In genomic region chr6:18848051-18848701, GRCm38 (mm10) we compare ENCODE assay signal across 8 mouse cellular contexts. TPM values are rescaled to one million over a fixed set of nuclear protein-coding genes. Genes with fewer than 3 reads are reported as not detected.
DNase-seq lines count a peak whose midpoint lies in the region; ATAC-seq and TF ChIP-seq lines count a peak whose summit lies in the region.

Gene Lsm8 (plus strand): TSS chr6:18848579.

- H3K27ac ChIP-seq in forebrain, embryonic 16.5 days (ENCODE audit: low read length) = peak within 1 kb of the TSS; percentile 94
- peak within 1 kb of the TSS; percentile 95 for H3K27ac ChIP-seq in layer of hippocampus, adult 2 months
- peak within 1 kb of the TSS; percentile 97 for H3K27ac ChIP-seq in lung, embryonic 14.5 days (ENCODE audit: low read depth)
- peak within 1 kb of the TSS; percentile 89 for H3K27ac ChIP-seq in olfactory bulb, adult 2 months (ENCODE audit: insufficient read depth, low read depth, low read length)
- H3K27ac ChIP-seq in thymus, adult 2 months (ENCODE audit: control insufficient read depth, insufficient read depth, low read length) = peak within 1 kb of the TSS; percentile 78

- no peaks in the 10 kb centered on the region for H3K9me3 ChIP-seq in G1E (replicated peaks)
- H3K9me3 ChIP-seq in forebrain, embryonic 16.5 days (ENCODE audit: control insufficient read depth, low read length) = no peaks in the 10 kb centered on the region
- no peaks in the 10 kb centered on the region for H3K9me3 ChIP-seq in lung, embryonic 14.5 days (ENCODE audit: low read depth, low read length)

- peak within 1 kb of the TSS; percentile 73 for H3K4me2 ChIP-seq in forebrain, embryonic 16.5 days (ENCODE audit: low read length)
- H3K4me2 ChIP-seq in lung, embryonic 14.5 days = peak within 1 kb of the TSS; percentile 83

- H3K4me3 ChIP-seq in G1E (ENCODE audit: low read depth, low read length) = peak within 1 kb of the TSS; percentile 76
- H3K4me3 ChIP-seq in forebrain, embryonic 16.5 days (replicated peaks; ENCODE audit: low read length) = peak within 1 kb of the TSS; percentile 79
- peak within 1 kb of the TSS; percentile 86 for H3K4me3 ChIP-seq in layer of hippocampus, adult 2 months
- H3K4me3 ChIP-seq in lung, embryonic 14.5 days (ENCODE audit: low read depth, low read length) = peak within 1 kb of the TSS; percentile 83
- peak within 1 kb of the TSS; percentile 65 for H3K4me3 ChIP-seq in olfactory bulb, adult 2 months (ENCODE audit: insufficient read depth, low read depth, low read length)
- peak within 1 kb of the TSS; percentile 54 for H3K4me3 ChIP-seq in thymus, adult 2 months (ENCODE audit: control insufficient read depth, insufficient read depth, low read length)

- H3K36me3 ChIP-seq in G1E (replicated peaks) = peaks cover 22% of the 10 kb centered on the region
- peaks cover 4% of the 10 kb centered on the region; the same call in 1 of the 2 replicates for H3K36me3 ChIP-seq in forebrain, embryonic 16.5 days (ENCODE audit: control insufficient read depth, insufficient read depth)
- H3K36me3 ChIP-seq in lung, embryonic 14.5 days (ENCODE audit: insufficient read depth) = peaks cover 23% of the 10 kb centered on the region
- H3K36me3 ChIP-seq in thymus, adult 2 months (ENCODE audit: control insufficient read depth, insufficient read depth, low read length) = peaks cover 23% of the 10 kb centered on the region

- peak; percentile 90 for DNase-seq in G1E (ENCODE audit: low spot score)
- DNase-seq in cerebellum, adult 18-20 months = peak; percentile 95 to 96
- peak; percentile 95 to 97 for DNase-seq in heart, postnatal 36 days
- peak; percentile 96 to 97 for DNase-seq in layer of hippocampus, adult 2 months (ENCODE audit: low spot score in 2 of 2)
- DNase-seq in lung, embryonic 14.5 days = peak; percentile 99
- DNase-seq in thymus, adult 2 months = peak; percentile 96

- H3K9ac ChIP-seq in forebrain, embryonic 16.5 days (replicated peaks; ENCODE audit: low read depth, low read length) = peak within 1 kb of the TSS; percentile 99
- H3K9ac ChIP-seq in lung, embryonic 14.5 days = peak within 1 kb of the TSS; percentile 98

- no peaks in the 10 kb centered on the region for H3K27me3 ChIP-seq in G1E (ENCODE audit: insufficient read depth, low read length)
- H3K27me3 ChIP-seq in forebrain, embryonic 16.5 days (replicated peaks; ENCODE audit: control insufficient read depth, insufficient read depth, low read length) = no peaks in the 10 kb centered on the region
- no peaks in the 10 kb centered on the region for H3K27me3 ChIP-seq in lung, embryonic 14.5 days (ENCODE audit: insufficient read depth, low read length)
- no peaks in the 10 kb centered on the region for H3K27me3 ChIP-seq in thymus, adult 2 months (ENCODE audit: control insufficient read depth, insufficient read depth, low read length)

- no peak for TF ChIP-seq CTCF in G1E (IDR thresholded peaks at IDR 0.05; ENCODE audit: low read depth, low read length)
- TF ChIP-seq CTCF in layer of hippocampus, adult 2 months (conservative IDR thresholded peaks at IDR 0.05) = peak; percentile 28; the same call in 1 of the 2 replicates
- TF ChIP-seq CTCF in lung, embryonic 14.5 days (IDR thresholded peaks at IDR 0.05; ENCODE audit: low read depth) = 0 out of 2 replicates have a peak, but pooled peaks have one; percentile 20
- TF ChIP-seq CTCF in olfactory bulb, adult 2 months (IDR thresholded peaks at IDR 0.05; ENCODE audit: insufficient read depth, low read depth, low read length) = no peak
- peak; percentile 25; the same call in 1 of the 2 replicates for TF ChIP-seq CTCF in thymus, adult 2 months (IDR thresholded peaks at IDR 0.05; ENCODE audit: borderline replicate concordance, control insufficient read depth, extremely low read depth, insufficient read depth, low read length, poor library complexity)

- peak; percentile 80 for TF ChIP-seq POLR2A in olfactory bulb, adult 2 months (IDR thresholded peaks at IDR 0.05; ENCODE audit: insufficient read depth, low read depth, low read length)
- TF ChIP-seq POLR2A in thymus, adult 2 months (IDR thresholded peaks at IDR 0.05; ENCODE audit: control insufficient read depth, extremely low read depth, insufficient read depth, low read length, poor library complexity) = peak; percentile 94

- intact Hi-C loops in heart, postnatal 36 days (cut with DNase I) = no loop called here

- peak; percentile 86 for ATAC-seq in G1E (ENCODE audit: extremely low read depth, insufficient number of reproducible peaks, low FRiP score, poor library complexity, severe bottlenecking)
- peak; percentile 100 for ATAC-seq in forebrain, embryonic 16.5 days
- ATAC-seq in lung, embryonic 14.5 days (ENCODE audit: insufficient read depth) = peak; percentile 100

- H3K4me1 ChIP-seq in G1E (ENCODE audit: insufficient read depth, low read depth, low read length) = peaks cover 11% of the 10 kb centered on the region; the same call in 1 of the 2 replicates
- H3K4me1 ChIP-seq in forebrain, embryonic 16.5 days (replicated peaks; ENCODE audit: control insufficient read depth, insufficient read depth, low read length) = peaks cover 17% of the 10 kb centered on the region
- H3K4me1 ChIP-seq in lung, embryonic 14.5 days (ENCODE audit: insufficient read depth) = peaks cover 7% of the 10 kb centered on the region
- H3K4me1 ChIP-seq in olfactory bulb, adult 2 months (ENCODE audit: control insufficient read depth, insufficient read depth, low read length) = no peaks in the 10 kb centered on the region
- no peaks in the 10 kb centered on the region for H3K4me1 ChIP-seq in thymus, adult 2 months (replicated peaks; ENCODE audit: control insufficient read depth, insufficient read depth, low read length)

- 1% methylated on average over 37 of the region's 37 CpGs for WGBS in forebrain, embryonic 16.5 days
- under 1% methylated on average over 37 of the region's 37 CpGs for WGBS in lung, embryonic 14.5 days
- WGBS in olfactory bulb, adult 2 months = under 1% methylated on average over 37 of the region's 37 CpGs
- under 1% methylated on average over 37 of the region's 37 CpGs for WGBS in thymus, adult 2 months

RNA-seq across cellular contexts. Expression of gene Lsm8, which starts in this region (rescaled TPM):
- 25.5 and 27.8 TPM in 2 replicates for total RNA-seq in G1E (2014; fragmentation: Nextera tagmentation)
- 91.7 and 109 TPM in 2 replicates for total RNA-seq in G1E (2017)
- 4.6 and 14.6 TPM in 2 replicates for polyA plus RNA-seq in G1E (2012)
- 158 and 181 TPM in 2 replicates for polyA plus RNA-seq in forebrain, embryonic 16.5 days (2015; fragmentation: Nextera tagmentation; extraction: Ambion mirVana)
- total RNA-seq in heart, postnatal 36 days (2021) = 10 to 100 TPM; 19.9 to 23.4 TPM
- total RNA-seq in layer of hippocampus, adult 2 months (2021) = 10 to 100 TPM; 39.0 to 39.5 TPM
- 193 and 197 TPM in 2 replicates for polyA plus RNA-seq in lung, embryonic 14.5 days (2014; fragmentation: Nextera tagmentation; extraction: Ambion mirVana)
- not detected in 2 replicates for polyA plus RNA-seq in olfactory bulb, adult 2 months (2012; ENCODE audit: insufficient read depth, insufficient read length, low replicate concordance, missing spikeins)
- polyA plus RNA-seq in thymus, adult 2 months (2012; rRNA removed) = 38.1 and 40.2 TPM in 2 replicates

Comparison
In these comparisons a context has a peak if more than half of its experiments do, and no peak if none do; other contexts are left out.
1. Peak in every context shown above with its lines: DNase-seq, ATAC-seq, H3K4me3 ChIP-seq and H3K27ac ChIP-seq.
2. CTCF ChIP-seq: peak in layer of hippocampus, adult 2 months (single experiment), lung, embryonic 14.5 days (single experiment) and thymus, adult 2 months (single experiment); none in G1E (single experiment) and olfactory bulb, adult 2 months (single experiment).